Mouse (Mus musculus): ENCODE measurements around the gene Chic2. TPM values are rescaled to one million over a fixed set of nuclear protein-coding genes. Genes with fewer than 3 reads are reported as not detected.

Chic2 gene
- total RNA-seq, 2 experiments from 2014 or later: 11.5 to 14.2 TPM

Other genes starting within 250 kb of the Chic2 start
- gene Gsx2, start 30.8 kb upstream of the Chic2 start, total RNA-seq (2021): not detected
- 10 to 100 TPM; 17.4 to 17.5 TPM for gene Pdgfra, start 107.5 kb upstream of the Chic2 start, total RNA-seq (2021)